Mouse (Mus musculus): Measurements from ENCODE around the gene Zfp986.
"Not testable (repeated sequence)": the region's sequence is repeated elsewhere in the genome, so short reads cannot be mapped to it uniquely, and the experiment has no call there.

GRCm38 (mm10) chr4:145825606-145826005 is 43.0 kb upstream of the Zfp986 start:
- not testable (repeated sequence) for TF ChIP-seq CTCF (conservative IDR thresholded peaks at IDR 0.05; ENCODE audit: insufficient read depth, insufficient read length, low read depth, low read length); POLR2A (IDR thresholded peaks at IDR 0.05; ENCODE audit: low read depth, low read length)
